Mouse (Mus musculus) gastrocnemius, adult 2 months (tissue): ENCODE measurements around the gene Tmprss11f. TPM values are rescaled to one million over a fixed set of nuclear protein-coding genes. Genes with fewer than 3 reads are reported as not detected.

Experiments used
- DNase-seq: peaks from one replicate; pipeline ENCODE4 v3.0.0; 2022
- H3K27ac ChIP-seq: fragments of 200-600 bp; 2 replicates; pipeline ENCODE4 v1.8.1; 2022; ENCODE audit warnings: mild to moderate bottlenecking
- H3K4me3 ChIP-seq: fragments of 200-600 bp; 2 replicates; pipeline ENCODE4 v1.8.1; 2022; ENCODE audit warnings: mild to moderate bottlenecking, moderate library complexity
- CTCF ChIP-seq: fragments of 200-600 bp; IDR thresholded peaks from 2 replicates; pipeline ENCODE4 v1.8.1; 2022; ENCODE audit warnings: antibody characterized with exemption, mild to moderate bottlenecking, moderate library complexity
- intact Hi-C: fragments of 180-260 bp; cut with DNase I; formaldehyde crosslinking; loops from one replicate; pipeline ENCODE4 v1.15.1; 2025
- total RNA-seq, 2 experiments: library from RNA; stranded (reverse); gene quantifications; 2 replicates each; pipeline ENCODE4 v1.2.3; 2021

The Tmprss11f gene
- total RNA-seq, 2 experiments from 2014 or later, result not detected

DNA sequence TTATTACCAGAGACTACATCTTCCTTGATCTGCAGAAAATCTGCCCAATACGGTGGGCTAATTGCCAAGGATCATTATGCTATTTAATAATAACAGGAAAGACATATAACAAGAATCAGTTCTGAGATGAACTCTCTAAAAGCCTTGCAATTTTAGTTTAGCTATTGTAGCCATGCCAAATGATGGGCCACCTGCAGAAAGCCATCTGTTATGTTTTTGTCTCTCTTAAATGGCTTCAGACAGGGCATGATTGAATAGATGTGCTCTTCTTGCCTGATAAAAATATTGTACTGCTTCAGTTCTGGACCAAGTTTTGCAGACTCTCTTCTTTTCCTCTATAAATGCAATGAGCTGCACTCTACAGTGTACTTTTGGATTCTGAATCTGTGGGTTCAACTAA lies 138.8 kb downstream of the Tmprss11f start:
- Histone ChIP-seq H3K4me3 (no peak overlapping the region), H3K27ac (no peak overlapping the region)
- TF ChIP-seq CTCF, result no peak
- no peak for DNase-seq
- intact Hi-C loops, result no loop called here

DNA sequence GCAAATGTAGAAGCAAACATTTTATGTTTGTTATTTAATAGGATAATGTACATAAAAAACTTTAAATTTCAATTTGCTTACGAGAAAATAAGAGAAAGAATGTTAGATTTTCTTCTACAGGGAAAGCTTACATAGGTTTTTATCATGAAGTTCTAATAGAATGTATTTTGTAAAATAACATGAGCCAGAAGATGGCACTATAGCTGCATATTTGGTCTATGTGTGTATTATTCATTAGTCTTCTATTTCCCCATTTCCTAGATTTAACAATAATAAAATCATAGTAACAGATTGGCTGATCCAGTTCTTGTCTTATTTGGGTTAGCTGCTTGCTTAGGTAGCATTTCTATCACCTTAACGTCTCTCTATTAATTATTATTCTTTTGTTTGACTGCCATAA lies 149.7 kb downstream of the Tmprss11f start:
- Histone ChIP-seq H3K27ac (no peak overlapping the region), H3K4me3 (no peak overlapping the region)
- intact Hi-C loops, result no loop called here
- DNase-seq, result no peak
- TF ChIP-seq CTCF, result peak; percentile 3; the same call in 1 of the 2 replicates

DNA sequence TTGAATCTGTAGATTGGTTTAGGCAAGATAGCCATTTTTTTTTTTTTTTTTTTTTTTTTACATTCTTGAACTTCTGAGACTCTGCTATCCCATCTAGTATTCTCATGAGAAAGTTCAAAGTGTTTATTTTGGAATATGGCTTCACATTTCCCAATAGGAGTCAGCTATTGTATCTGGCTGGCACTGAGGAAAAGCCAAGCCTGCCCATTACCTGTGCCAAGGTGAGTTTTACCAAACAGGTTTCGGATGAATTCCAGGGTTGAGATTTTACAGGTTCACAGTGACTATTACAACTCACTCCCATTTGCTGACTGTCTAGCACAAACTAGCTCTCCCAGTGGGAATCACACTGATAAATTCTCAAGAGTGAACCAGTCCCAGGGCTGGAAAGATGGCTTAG lies 150.2 kb downstream of the Tmprss11f start:
- no peak overlapping the region for H3K4me3 ChIP-seq
- H3K27ac ChIP-seq, result no peak overlapping the region
- no peak for DNase-seq
- intact Hi-C loops, result no loop called here
- no peak for TF ChIP-seq CTCF

DNA sequence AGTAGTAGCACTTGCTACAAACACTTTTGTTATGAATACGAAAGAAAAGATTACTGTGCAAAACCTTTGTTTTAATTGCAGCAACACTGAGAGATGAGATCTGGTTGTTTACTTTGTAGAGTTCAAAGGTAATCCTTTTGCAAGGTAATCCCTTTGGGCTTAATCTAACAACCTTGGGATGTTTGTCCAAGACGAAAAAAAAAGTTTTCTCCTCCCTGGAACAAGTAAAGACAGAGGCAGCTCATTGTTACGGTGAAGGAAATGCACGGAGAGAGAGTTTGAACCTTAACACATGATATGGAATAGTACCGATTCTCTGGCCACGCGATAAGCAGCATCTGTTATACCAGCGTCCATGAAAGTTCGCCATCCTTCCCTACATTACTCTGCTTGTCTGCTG lies 158.4 kb downstream of the Tmprss11f start:
- Histone ChIP-seq H3K4me3 (no peak overlapping the region), H3K27ac (no peak overlapping the region)
- DNase-seq, result no peak
- intact Hi-C loops, result no loop called here
- TF ChIP-seq CTCF, result no peak

Other genes starting within 250 kb of the Tmprss11f start
- not detected for gene Tmprss11a, start 163.4 kb downstream of the Tmprss11f start, total RNA-seq
- not detected for gene Tmprss11g, start 113.8 kb downstream of the Tmprss11f start, total RNA-seq
- gene Tmprss11b, start 43.9 kb upstream of the Tmprss11f start, total RNA-seq, result not detected
- gene Tmprss11e, start 113.4 kb upstream of the Tmprss11f start, total RNA-seq, result not detected
- 10 to 100 TPM; 29.1 to 29.2 TPM for gene Ythdc1, start 171.8 kb upstream of the Tmprss11f start, total RNA-seq